Mouse (Mus musculus) 416B (cell line): ENCODE results near the gene Atp5mpl.

Experiments
- DNase-seq: peaks from one replicate; pipeline ENCODE4 v3.0.0; 2011; ENCODE audit warnings: low read depth

The Atp5mpl gene

DNA sequence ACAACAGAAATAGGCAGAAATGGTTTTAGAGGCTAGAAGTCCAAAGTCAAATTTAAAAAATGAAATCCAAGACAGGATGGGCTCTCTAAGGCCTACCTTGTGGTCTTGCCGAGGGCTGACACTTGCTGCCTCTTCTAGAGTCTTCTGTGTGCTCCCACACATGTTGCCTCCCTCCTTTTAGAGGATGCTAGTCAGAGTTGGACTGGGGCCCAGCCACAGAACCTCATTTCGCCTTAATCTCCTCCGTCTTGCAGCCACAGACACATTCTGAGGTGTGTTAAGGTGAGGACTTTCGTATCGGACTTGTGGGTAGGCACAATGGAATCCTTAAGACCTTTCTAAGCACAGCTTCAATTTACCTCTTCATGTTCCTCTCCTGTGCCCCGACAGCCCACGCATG is 54.0 kb downstream of the Atp5mpl start:
- no peak for DNase-seq

DNA sequence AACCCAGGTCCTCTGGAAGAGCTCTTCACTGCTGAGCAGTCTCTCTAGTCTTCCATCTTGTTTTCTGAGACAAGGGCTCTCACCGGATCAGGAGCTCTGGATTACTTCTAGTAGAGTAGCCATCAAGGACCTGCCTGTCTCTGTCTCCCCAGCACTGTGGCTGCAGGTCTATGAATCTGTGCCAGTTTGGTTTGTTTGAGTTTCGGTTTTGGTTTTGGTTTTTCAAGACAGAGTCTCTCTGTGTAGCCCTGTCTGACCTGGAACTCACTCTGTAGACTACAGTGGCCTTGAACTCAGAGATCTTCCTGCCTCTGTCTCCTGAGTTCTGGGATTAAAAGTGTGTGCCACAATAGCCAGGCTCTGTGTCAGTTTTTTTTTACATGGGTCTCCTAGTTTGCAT is 55.0 kb downstream of the Atp5mpl start:
- DNase-seq: no peak
